ENCODE assay signal across 15 mouse cellular contexts in genomic region chr2:83671843-83672242, GRCm38 (mm10).
"Had no signal": no experiment of that assay in that cellular context is flagged by ENCODE, and none has a peak within 500 bp of the region (broad histone marks: within the 10 kb centered on the region; RNA-seq: fewer than 3 reads in every experiment).

No protein-coding gene starts in this region.

- H3K4me2 ChIP-seq: limb, embryonic 13.5 days; midbrain, embryonic 12.5 days; neural tube, embryonic 13.5 days had no signal

- H3K27me3 ChIP-seq: limb, embryonic 13.5 days; midbrain, embryonic 12.5 days; neural tube, embryonic 13.5 days had no signal

- H3K27ac ChIP-seq: limb, embryonic 13.5 days; liver, embryonic 14.5 days; midbrain, embryonic 12.5 days; neural tube, embryonic 13.5 days; stomach, postnatal 0 days had no signal

- H3K9me3 ChIP-seq: limb, embryonic 13.5 days; midbrain, embryonic 12.5 days; neural tube, embryonic 13.5 days had no signal

- ATAC-seq: midbrain, embryonic 16.5 days had no signal

- H3K4me1 ChIP-seq: midbrain, embryonic 12.5 days had no signal

- DNase-seq: kidney, postnatal 25 days; layer of hippocampus, adult 9-11 months; layer of hippocampus, postnatal 36 days; left cerebral cortex, postnatal 4 days; lung, adult 18-20 months; retina, postnatal 1 day; right cerebral cortex, postnatal 25 days; thymus, adult 18-20 months; thymus, postnatal 14 days had no signal

- H3K9ac ChIP-seq: limb, embryonic 13.5 days; liver, embryonic 14.5 days; midbrain, embryonic 12.5 days; neural tube, embryonic 13.5 days had no signal

- H3K4me3 ChIP-seq: limb, embryonic 13.5 days; midbrain, embryonic 12.5 days; neural tube, embryonic 13.5 days had no signal
